Mouse (Mus musculus) bone marrow, adult 2 months (tissue): ENCODE measurements at regions not wholly inside any gene's neighbourhood (a gene's known extent, or its start where the extent isn't known, plus 50 kb on each side); places are given as distances from the start of the nearest gene placed in this dataset.

ENCODE experiments used
- CTCF ChIP-seq: fragments of 200-500 bp; IDR thresholded peaks from 2 replicates; pipeline ENCODE4 v1.5.1; 2011; ENCODE audit warnings: low read length, control low read depth; ENCODE audit not compliant: control insufficient read depth, insufficient read depth
- POLR2A ChIP-seq: fragments of 200-500 bp; IDR thresholded peaks from 2 replicates; pipeline ENCODE4 v1.6.1; 2011; ENCODE audit warnings: low read depth, mild to moderate bottlenecking, control low read depth, low read length, borderline replicate concordance; ENCODE audit not compliant: control insufficient read depth

DNA sequence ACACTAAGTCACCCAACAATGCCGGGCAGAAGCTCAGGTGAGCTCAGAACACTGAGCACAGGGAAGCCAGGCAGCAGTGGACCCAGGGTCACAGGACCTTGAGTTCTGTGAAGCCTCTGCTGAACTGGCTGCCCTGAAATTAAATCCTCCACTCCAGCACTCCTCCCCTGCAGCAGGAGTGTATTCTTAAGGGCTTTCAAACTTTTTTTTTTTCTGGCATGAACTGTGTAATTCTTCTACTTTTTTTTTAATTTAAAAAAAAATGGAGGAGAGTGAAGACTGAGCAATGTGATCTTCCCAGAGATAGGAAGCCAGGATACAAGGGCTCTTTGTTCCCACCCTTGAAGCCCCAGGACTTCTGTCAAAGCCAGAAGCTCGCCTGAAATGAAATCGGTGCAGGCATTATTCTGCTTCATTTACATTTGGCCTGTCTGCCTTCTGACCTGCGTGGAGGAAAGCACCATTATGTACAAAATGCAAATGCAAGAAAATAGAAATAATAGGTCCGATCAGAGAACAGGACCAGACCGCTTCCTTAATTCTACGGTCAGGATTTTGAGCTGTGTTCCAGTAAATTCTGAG, 331.3 kb upstream of the Mki67 start:
- TF ChIP-seq CTCF (no peak), POLR2A (no peak)
